Mouse (Mus musculus): ENCODE measurements around the gene Optc. TPM values are rescaled to one million over a fixed set of nuclear protein-coding genes. Genes with fewer than 3 reads are reported as not detected.

Gene Optc
- total RNA-seq, 2 experiments from 2014 or later: 0.35 to 0.41 TPM

Other genes starting within 250 kb of the Optc start
- gene Zbed6, start 247.1 kb downstream of the Optc start, total RNA-seq (2021): 1 to 10 TPM; 3.3 to 4.7 TPM
- gene Gm38394, start 246.7 kb downstream of the Optc start, total RNA-seq (2021): 10 to 100 TPM; 27.3 to 27.7 TPM
- not detected for gene Lax1, start 217.9 kb downstream of the Optc start, total RNA-seq (2021)
- 100 to 1,000 TPM in 1 of 2 experiments, 10 to 100 TPM in 1; 70.4 to 100 TPM for gene Atp2b4, start 107.0 kb downstream of the Optc start, total RNA-seq (2021)
- gene Prelp, start 13.4 kb upstream of the Optc start, total RNA-seq (2021): 10 to 100 TPM; 18.8 to 25.6 TPM
- 1 to 10 TPM; 3.9 to 5.2 TPM for gene Fmod, start 129.3 kb upstream of the Optc start, total RNA-seq (2021)
- gene Btg2, start 171.1 kb upstream of the Optc start, total RNA-seq (2021): 10 to 100 TPM; 16.6 to 24.9 TPM
- under 1 TPM in 1 of 2 experiments, not detected in 1; 0.17 TPM for gene Chit1, start 203.2 kb upstream of the Optc start, total RNA-seq (2021)